Mouse (Mus musculus): ENCODE results near the gene Otulin. TPM values are rescaled to one million over a fixed set of nuclear protein-coding genes. Genes with fewer than 3 reads are reported as not detected.

The Otulin gene
- polyA plus RNA-seq, 1 experiment from 2014 or later, result 41.3 TPM

DNA sequence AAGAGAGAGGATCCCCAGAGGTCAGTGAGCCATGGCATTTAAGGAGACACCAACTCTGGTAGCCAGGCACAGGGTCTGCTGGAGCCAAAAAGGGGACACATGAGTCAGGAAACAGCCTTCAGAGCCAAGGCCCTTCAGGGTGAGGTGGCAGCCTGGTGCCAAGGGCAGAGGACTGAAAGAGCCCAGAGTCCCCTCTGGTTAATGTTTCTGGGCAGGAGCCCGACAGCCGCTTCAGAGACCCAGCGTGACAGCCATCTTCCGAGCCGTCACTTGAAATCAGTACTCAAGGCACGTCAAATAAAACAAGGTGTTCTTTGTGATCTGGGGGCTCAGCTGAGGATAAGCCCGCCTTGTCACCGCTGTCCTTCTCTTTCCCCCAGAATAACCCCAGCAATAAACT lies 59.3 kb downstream of the Otulin start:
- Histone ChIP-seq H3K9ac (ENCODE audit: low read depth, low read length) (no peak overlapping the region), H3K4me3 (ENCODE audit: low read length) (no peak overlapping the region), H3K27me3 (ENCODE audit: control insufficient read depth, insufficient read depth, low read length) (no peaks in the 10 kb centered on the region), H3K27ac (ENCODE audit: low read depth, low read length) (no peak overlapping the region), H3K36me3 (ENCODE audit: control insufficient read depth, insufficient read depth, low read length) (no peaks in the 10 kb centered on the region; the same call in 1 of the 2 replicates), H3K9me3 (ENCODE audit: control insufficient read depth, low read length) (no peaks in the 10 kb centered on the region), H3K4me2 (replicated peaks; ENCODE audit: low read depth, low read length) (no peak overlapping the region), H3K4me1 (ENCODE audit: control insufficient read depth, insufficient read depth, low read length) (no peaks in the 10 kb centered on the region)
- 88% methylated on average over 8 of the region's 8 CpGs for WGBS
- ATAC-seq (ENCODE audit: low FRiP score, low TSS enrichment), result no peak

DNA sequence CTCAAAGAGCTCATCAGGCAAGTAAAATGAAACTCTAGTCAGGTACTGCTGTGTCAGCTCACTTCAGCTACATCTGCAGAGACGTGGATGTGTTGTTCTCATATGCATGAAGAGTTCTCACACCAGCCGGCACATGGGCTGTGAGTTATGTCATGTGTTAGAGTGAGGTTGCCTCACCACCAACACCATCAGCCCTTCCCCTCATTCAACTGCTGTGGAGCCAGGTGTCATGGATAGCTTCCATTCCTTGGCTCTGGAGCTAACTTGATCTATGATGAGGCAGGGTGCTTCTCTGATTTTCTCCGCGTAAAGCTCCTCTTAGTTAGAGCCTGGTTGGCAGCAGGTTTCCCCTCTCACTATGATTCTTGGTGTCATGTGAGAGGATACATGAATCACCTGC lies 60.1 kb downstream of the Otulin start:
- Histone ChIP-seq H3K36me3 (ENCODE audit: control insufficient read depth, insufficient read depth, low read length) (no peaks in the 10 kb centered on the region; the same call in 1 of the 2 replicates), H3K4me2 (replicated peaks; ENCODE audit: low read depth, low read length) (no peak overlapping the region), H3K9ac (ENCODE audit: low read depth, low read length) (no peak overlapping the region), H3K27ac (ENCODE audit: low read depth, low read length) (no peak overlapping the region), H3K9me3 (ENCODE audit: control insufficient read depth, low read length) (no peaks in the 10 kb centered on the region), H3K4me1 (ENCODE audit: control insufficient read depth, insufficient read depth, low read length) (no peaks in the 10 kb centered on the region), H3K4me3 (ENCODE audit: low read length) (no peak overlapping the region), H3K27me3 (ENCODE audit: control insufficient read depth, insufficient read depth, low read length) (no peaks in the 10 kb centered on the region)
- no peak for ATAC-seq (ENCODE audit: low FRiP score, low TSS enrichment)
- 94% methylated on average over 4 of the region's 4 CpGs for WGBS

DNA sequence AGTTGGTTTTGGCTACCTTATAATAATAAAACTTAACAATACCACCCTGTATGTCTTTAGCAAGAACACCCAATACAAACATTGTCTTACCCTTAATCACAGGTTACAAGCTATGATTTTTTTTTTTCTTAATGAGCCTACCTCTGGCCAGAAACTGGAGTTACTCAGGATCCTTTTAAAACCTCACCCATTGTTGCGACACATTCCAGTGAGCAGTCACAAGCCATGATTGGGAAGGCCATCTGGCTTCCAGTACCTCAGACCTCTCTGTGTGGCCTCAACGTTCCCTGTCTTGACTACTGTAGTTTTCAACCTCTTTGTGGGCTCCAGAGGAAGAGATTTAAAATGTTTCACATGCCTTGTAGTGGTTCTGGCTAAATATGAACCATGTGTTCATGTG lies 60.6 kb downstream of the Otulin start:
- WGBS, result 85% methylated on average over 2 of the region's 2 CpGs
- H3K27me3 ChIP-seq (ENCODE audit: control insufficient read depth, insufficient read depth, low read length), result no peaks in the 10 kb centered on the region
- no peak overlapping the region for H3K27ac ChIP-seq (ENCODE audit: low read depth, low read length)
- H3K9ac ChIP-seq (ENCODE audit: low read depth, low read length), result no peak overlapping the region
- H3K4me3 ChIP-seq (ENCODE audit: low read length), result no peak overlapping the region
- ATAC-seq (ENCODE audit: low FRiP score, low TSS enrichment), result no peak
- H3K36me3 ChIP-seq (ENCODE audit: control insufficient read depth, insufficient read depth, low read length), result no peaks in the 10 kb centered on the region; the same call in 1 of the 2 replicates
- no peak overlapping the region for H3K4me2 ChIP-seq (replicated peaks; ENCODE audit: low read depth, low read length)
- no peaks in the 10 kb centered on the region for H3K4me1 ChIP-seq (ENCODE audit: control insufficient read depth, insufficient read depth, low read length)
- H3K9me3 ChIP-seq (ENCODE audit: control insufficient read depth, low read length), result no peaks in the 10 kb centered on the region

- H3K9me3 ChIP-seq (ENCODE audit: control insufficient read depth, low read length), result no peaks in the 10 kb centered on the region
- no peaks in the 10 kb centered on the region for H3K4me1 ChIP-seq (ENCODE audit: control insufficient read depth, insufficient read depth, low read length)
- H3K27ac ChIP-seq (ENCODE audit: low read depth, low read length), result no peak overlapping the region
- WGBS, result 88% methylated on average over 6 of the region's 6 CpGs
- H3K4me2 ChIP-seq (replicated peaks; ENCODE audit: low read depth, low read length), result no peak overlapping the region
- H3K4me3 ChIP-seq (ENCODE audit: low read length), result no peak overlapping the region
- no peaks in the 10 kb centered on the region for H3K27me3 ChIP-seq (ENCODE audit: control insufficient read depth, insufficient read depth, low read length)
- H3K36me3 ChIP-seq (ENCODE audit: control insufficient read depth, insufficient read depth, low read length), result no peaks in the 10 kb centered on the region; the same call in 1 of the 2 replicates
- ATAC-seq (ENCODE audit: low FRiP score, low TSS enrichment), result no peak
- H3K9ac ChIP-seq (ENCODE audit: low read depth, low read length), result no peak overlapping the region
These were observed 62.1 kb downstream of the Otulin start for GRCm38 (mm10) chr15:27568371-27568770.

DNA sequence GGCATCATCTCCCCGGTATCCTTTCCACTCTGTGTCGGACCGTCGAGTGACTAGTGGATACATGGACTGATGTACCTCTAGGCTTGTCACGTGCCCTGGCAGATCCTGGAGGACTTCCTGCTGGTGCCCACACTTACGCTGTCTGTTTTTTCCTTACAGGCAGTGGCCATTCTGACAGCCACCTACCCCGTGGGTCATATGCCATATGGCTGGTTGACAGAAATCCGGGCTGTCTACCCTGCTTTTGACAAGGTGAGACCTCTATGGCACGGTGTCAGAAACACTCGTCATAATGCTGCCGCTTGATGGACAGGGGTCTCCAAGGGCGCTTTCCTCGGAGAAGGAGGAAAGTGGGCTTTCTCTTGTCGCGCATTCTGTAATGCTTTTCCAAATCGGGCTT lies 63.1 kb downstream of the Otulin start:
- Histone ChIP-seq H3K4me2 (replicated peaks; ENCODE audit: low read depth, low read length) (no peak overlapping the region), H3K4me1 (ENCODE audit: control insufficient read depth, insufficient read depth, low read length) (no peaks in the 10 kb centered on the region), H3K36me3 (ENCODE audit: control insufficient read depth, insufficient read depth, low read length) (no peaks in the 10 kb centered on the region; the same call in 1 of the 2 replicates), H3K9ac (ENCODE audit: low read depth, low read length) (no peak overlapping the region), H3K27me3 (ENCODE audit: control insufficient read depth, insufficient read depth, low read length) (no peaks in the 10 kb centered on the region), H3K27ac (ENCODE audit: low read depth, low read length) (no peak overlapping the region), H3K4me3 (ENCODE audit: low read length) (no peak overlapping the region), H3K9me3 (ENCODE audit: control insufficient read depth, low read length) (no peaks in the 10 kb centered on the region)
- ATAC-seq (ENCODE audit: low FRiP score, low TSS enrichment), result no peak
- WGBS, result 88% methylated on average over 16 of the region's 16 CpGs

GRCm38 (mm10) chr15:27565626-27566185 lies 64.8 kb downstream of the Otulin start:
- H3K27me3 ChIP-seq (ENCODE audit: control insufficient read depth, insufficient read depth, low read length), result no peaks in the 10 kb centered on the region
- 86% methylated on average over 10 of the region's 10 CpGs for WGBS
- H3K27ac ChIP-seq (ENCODE audit: low read depth, low read length), result no peak overlapping the region
- H3K4me3 ChIP-seq (ENCODE audit: low read length), result no peak overlapping the region
- H3K4me1 ChIP-seq (ENCODE audit: control insufficient read depth, insufficient read depth, low read length), result no peaks in the 10 kb centered on the region
- no peaks in the 10 kb centered on the region for H3K9me3 ChIP-seq (ENCODE audit: control insufficient read depth, low read length)
- no peak overlapping the region for H3K9ac ChIP-seq (ENCODE audit: low read depth, low read length)
- no peak for ATAC-seq (ENCODE audit: low FRiP score, low TSS enrichment)
- H3K4me2 ChIP-seq (replicated peaks; ENCODE audit: low read depth, low read length), result no peak overlapping the region
- no peaks in the 10 kb centered on the region; the same call in 1 of the 2 replicates for H3K36me3 ChIP-seq (ENCODE audit: control insufficient read depth, insufficient read depth, low read length)

GRCm38 (mm10) chr15:27564106-27565100 lies 66.1 kb downstream of the Otulin start:
- ATAC-seq (ENCODE audit: low FRiP score, low TSS enrichment), result no peak
- Histone ChIP-seq H3K4me1 (ENCODE audit: control insufficient read depth, insufficient read depth, low read length) (no peaks in the 10 kb centered on the region), H3K27me3 (ENCODE audit: control insufficient read depth, insufficient read depth, low read length) (no peaks in the 10 kb centered on the region), H3K27ac (ENCODE audit: low read depth, low read length) (no peak overlapping the region), H3K36me3 (ENCODE audit: control insufficient read depth, insufficient read depth, low read length) (no peaks in the 10 kb centered on the region; the same call in 1 of the 2 replicates), H3K9ac (ENCODE audit: low read depth, low read length) (no peak overlapping the region), H3K4me2 (replicated peaks; ENCODE audit: low read depth, low read length) (no peak overlapping the region), H3K4me3 (ENCODE audit: low read length) (no peak overlapping the region), H3K9me3 (ENCODE audit: control insufficient read depth, low read length) (no peaks in the 10 kb centered on the region)
- 92% methylated on average over 14 of the region's 14 CpGs for WGBS

DNA sequence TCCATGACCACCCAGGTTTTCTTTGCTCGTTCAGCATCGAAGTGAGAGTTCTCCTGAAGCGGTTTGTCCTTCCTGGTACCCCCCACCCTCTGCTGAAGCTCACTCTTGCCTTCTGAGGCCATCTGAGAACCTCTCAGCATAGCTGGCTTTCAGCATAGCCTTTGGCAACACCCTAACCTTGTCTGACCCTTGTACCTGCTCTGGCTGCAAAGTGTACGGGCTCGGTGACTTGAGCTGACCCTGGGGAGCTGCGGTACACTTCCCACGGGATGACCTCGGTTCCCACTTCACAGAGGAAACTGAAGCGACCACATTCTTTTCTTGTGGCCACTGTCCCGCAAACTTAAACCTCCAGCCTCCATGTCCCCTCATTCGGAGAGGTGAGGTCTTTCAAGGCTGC lies 70.2 kb downstream of the Otulin start:
- ATAC-seq (ENCODE audit: low FRiP score, low TSS enrichment), result no peak
- Histone ChIP-seq H3K27ac (ENCODE audit: low read depth, low read length) (no peak overlapping the region), H3K27me3 (ENCODE audit: control insufficient read depth, insufficient read depth, low read length) (no peaks in the 10 kb centered on the region), H3K9me3 (ENCODE audit: control insufficient read depth, low read length) (no peaks in the 10 kb centered on the region), H3K9ac (ENCODE audit: low read depth, low read length) (no peak overlapping the region), H3K4me2 (replicated peaks; ENCODE audit: low read depth, low read length) (no peak overlapping the region), H3K4me3 (ENCODE audit: low read length) (no peak overlapping the region), H3K4me1 (ENCODE audit: control insufficient read depth, insufficient read depth, low read length) (no peaks in the 10 kb centered on the region), H3K36me3 (ENCODE audit: control insufficient read depth, insufficient read depth, low read length) (no peaks in the 10 kb centered on the region)
- 68% methylated on average over 11 of the region's 11 CpGs for WGBS
